Mouse (Mus musculus): ENCODE measurements at regions not wholly inside any gene's neighbourhood (a gene's known extent, or its start where the extent isn't known, plus 50 kb on each side); places are given as distances from the start of the nearest gene placed in this dataset.

GRCm38 (mm10) chr9:30283771-30284148, 143.1 kb upstream of the Snx19 start:
- no peak for TF ChIP-seq POLR2AphosphoS5 (IDR thresholded peaks at IDR 0.05; ENCODE audit: insufficient replicate concordance, low read depth, low read length)
- no peak for TF ChIP-seq CTCF (IDR thresholded peaks at IDR 0.05; ENCODE audit: low read depth, low read length)
- TF ChIP-seq TAL1 (conservative IDR thresholded peaks at IDR 0.05; ENCODE audit: low read depth, low read length): no peak
- TF ChIP-seq GATA1 (IDR thresholded peaks at IDR 0.05; ENCODE audit: borderline replicate concordance, low read length): no peak
- TF ChIP-seq GATA2 (IDR thresholded peaks at IDR 0.05; ENCODE audit: borderline replicate concordance, low read depth, low read length): no peak

All from G1E (cell line).